Mouse (Mus musculus) lung, embryonic 14.5 days (tissue): ENCODE measurements around the gene Sh3bgrl3. TPM values are rescaled to one million over a fixed set of nuclear protein-coding genes. Genes with fewer than 3 reads are reported as not detected.
"Not testable (repeated sequence)": the region's sequence is repeated elsewhere in the genome, so short reads cannot be mapped to it uniquely, and the experiment has no call there.

Source experiments
- ATAC-seq: fragments of 200-750 bp; cut with Nextera tagmentation; 2 replicates; pipeline ENCODE4 v1.8.0; 2017; ENCODE audit warnings: mild to moderate bottlenecking, moderate TSS enrichment, moderate library complexity; ENCODE audit not compliant: insufficient read depth
- DNase-seq: peaks from one replicate; pipeline ENCODE4 v3.0.0-alpha.2; 2015
- H3K27ac ChIP-seq: fragments of 300-500 bp; sonication (generic); 2 replicates; pipeline ENCODE4 v1.5.1; 2014; ENCODE audit warnings: low read depth, mild to moderate bottlenecking, moderate library complexity
- H3K27me3 ChIP-seq: fragments of 300-500 bp; sonication (generic); 2 replicates; pipeline ENCODE4 v1.6.1; 2014; ENCODE audit warnings: low read length, control low read depth; ENCODE audit not compliant: insufficient read depth
- H3K36me3 ChIP-seq: fragments of 300-500 bp; sonication (generic); 2 replicates; pipeline ENCODE4 v1.6.1; 2014; ENCODE audit warnings: control low read depth; ENCODE audit not compliant: insufficient read depth
- H3K4me1 ChIP-seq: fragments of 300-500 bp; sonication (generic); 2 replicates; pipeline ENCODE4 v1.6.1; 2014; ENCODE audit warnings: antibody characterized with exemption, control low read depth; ENCODE audit not compliant: insufficient read depth
- H3K4me2 ChIP-seq: fragments of 300-500 bp; sonication (generic); 2 replicates; pipeline ENCODE4 v1.6.1; 2014; ENCODE audit warnings: mild to moderate bottlenecking
- H3K4me3 ChIP-seq: fragments of 300-500 bp; sonication (generic); 2 replicates; pipeline ENCODE4 v1.5.1; 2014; ENCODE audit warnings: low read depth, low read length
- H3K9ac ChIP-seq: fragments of 300-500 bp; sonication (generic); 2 replicates; pipeline ENCODE4 v1.6.1; 2014
- H3K9me3 ChIP-seq: fragments of 300-500 bp; sonication (generic); 2 replicates; pipeline ENCODE4 v1.6.1; 2016; ENCODE audit warnings: low read depth, low read length, control low read depth
- CTCF ChIP-seq: IDR thresholded peaks from 2 replicates; pipeline ENCODE4 v1.5.1; 2016; ENCODE audit warnings: antibody characterized with exemption, low read depth
- WGBS: fragments of 180-500 bp; shearing (Covaris S2); extraction: QIAGEN DNeasy Blood & Tissue Kit; methylation state at CpG from one replicate; pipeline ENCODE4 v1.1.7; 2014; 5-methylcytosine and 5-hydroxymethylcytosine counted together
- polyA plus RNA-seq: library from polyadenylated mRNA; unstranded; fragments of >200 nt; fragmentation: Nextera tagmentation; extraction: Ambion mirVana; gene quantifications from 2 replicates; pipeline ENCODE4 v1.2.1, GENCODE M21; 2014

Sh3bgrl3 gene
- polyA plus RNA-seq, result 384 and 400 TPM in 2 replicates

- under 1% methylated on average over 50 of the region's 50 CpGs for WGBS
- peaks cover 4% of the 10 kb centered on the region; the same call in 1 of the 2 replicates for H3K4me1 ChIP-seq
- peaks cover 22% of the 10 kb centered on the region; the same call in 1 of the 2 replicates for H3K36me3 ChIP-seq
- H3K27ac ChIP-seq, result peak within 1 kb of the TSS; percentile 93
- no peak for TF ChIP-seq CTCF
- peak within 1 kb of the TSS; percentile 68 for H3K4me3 ChIP-seq
- H3K9ac ChIP-seq, result peak within 1 kb of the TSS; percentile 72
- no peaks in the 10 kb centered on the region for H3K9me3 ChIP-seq
- no peaks in the 10 kb centered on the region for H3K27me3 ChIP-seq
- ATAC-seq, result peak; percentile 96
- DNase-seq, result peak; percentile 96
- peak within 1 kb of the TSS; percentile 84 for H3K4me2 ChIP-seq
Measured at GRCm38 (mm10) chr4:134128221-134128982, at the start of gene Sh3bgrl3. Sh3bgrl3 (minus strand) TSS chr4:134128789.

- 73% methylated on average over 3 of the region's 3 CpGs for WGBS
- no peak for ATAC-seq
- Histone ChIP-seq H3K27ac (no peak overlapping the region), H3K4me3 (no peak overlapping the region), H3K36me3 (peaks cover 9% of the 10 kb centered on the region; the same call in 1 of the 2 replicates), H3K27me3 (no peaks in the 10 kb centered on the region), H3K4me2 (no peak overlapping the region), H3K4me1 (no peaks in the 10 kb centered on the region), H3K9me3 (no peaks in the 10 kb centered on the region), H3K9ac (no peak overlapping the region)
- DNase-seq, result peak; percentile 51
- TF ChIP-seq CTCF, result no peak
Measured at GRCm38 (mm10) chr4:134172391-134172790, 43.8 kb upstream of the Sh3bgrl3 start.

GRCm38 (mm10) chr4:134166906-134167305, 38.3 kb upstream of the Sh3bgrl3 start:
- no peak overlapping the region for H3K4me3 ChIP-seq
- no peaks in the 10 kb centered on the region for H3K27me3 ChIP-seq
- whole genome bisulfite sequencing, result 94% methylated on average over 3 of the region's 3 CpGs
- no peaks in the 10 kb centered on the region for H3K9me3 ChIP-seq
- H3K27ac ChIP-seq, result no peak overlapping the region
- TF ChIP-seq CTCF, result peak; percentile 20; the same call in 1 of the 2 replicates
- DNase-seq (peak; percentile 7), ATAC-seq (no peak)
- no peaks in the 10 kb centered on the region for H3K4me1 ChIP-seq
- no peak overlapping the region for H3K9ac ChIP-seq
- H3K4me2 ChIP-seq, result no peak overlapping the region
- H3K36me3 ChIP-seq, result peaks cover 16% of the 10 kb centered on the region

GRCm38 (mm10) chr4:134165548-134166465, 37.2 kb upstream of the Sh3bgrl3 start:
- peaks cover 9% of the 10 kb centered on the region for H3K36me3 ChIP-seq
- H3K9me3 ChIP-seq, result no peaks in the 10 kb centered on the region
- no peak for ATAC-seq
- WGBS, result 86% methylated on average over 3 of the region's 3 CpGs
- no peaks in the 10 kb centered on the region for H3K4me1 ChIP-seq
- H3K4me2 ChIP-seq, result no peak overlapping the region
- no peak overlapping the region for H3K9ac ChIP-seq
- H3K27ac ChIP-seq, result no peak overlapping the region
- H3K4me3 ChIP-seq, result no peak overlapping the region
- H3K27me3 ChIP-seq, result no peaks in the 10 kb centered on the region
- no peak for DNase-seq
- TF ChIP-seq CTCF, result no peak

GRCm38 (mm10) chr4:134165024-134165423, 36.4 kb upstream of the Sh3bgrl3 start:
- Histone ChIP-seq H3K27me3 (no peaks in the 10 kb centered on the region), H3K9me3 (no peaks in the 10 kb centered on the region), H3K27ac (no peak overlapping the region), H3K36me3 (peaks cover 9% of the 10 kb centered on the region), H3K4me2 (no peak overlapping the region), H3K9ac (no peak overlapping the region), H3K4me1 (no peaks in the 10 kb centered on the region), H3K4me3 (no peak overlapping the region)
- ATAC-seq (no peak), DNase-seq (no peak)
- TF ChIP-seq CTCF, result no peak
- 60% methylated on average over 6 of the region's 6 CpGs for WGBS

- WGBS, result 85% methylated on average over 5 of the region's 6 CpGs
- H3K27ac ChIP-seq, result no peak overlapping the region
Measured at GRCm38 (mm10) chr4:134164591-134164990, 36.0 kb upstream of the Sh3bgrl3 start.

GRCm38 (mm10) chr4:134160071-134160470, 31.5 kb upstream of the Sh3bgrl3 start:
- H3K36me3 ChIP-seq, H3K9me3 ChIP-seq, H3K27me3 ChIP-seq, H3K4me1 ChIP-seq, H3K27ac ChIP-seq, ATAC-seq: not testable (repeated sequence)
- H3K4me3 ChIP-seq, result peak overlapping the region; percentile 49
- peak overlapping the region; percentile 52 for H3K4me2 ChIP-seq
- DNase-seq, result peak; percentile 77
- H3K9ac ChIP-seq, result peak overlapping the region; percentile 41
- WGBS, result 3% methylated on average over 28 of the region's 30 CpGs

More at GRCm38 (mm10) chr4:134164591-134164990, 36.0 kb upstream of the Sh3bgrl3 start:
- no peak for TF ChIP-seq CTCF
- H3K36me3 ChIP-seq, result peaks cover 9% of the 10 kb centered on the region
- H3K9me3 ChIP-seq, result no peaks in the 10 kb centered on the region
- H3K27me3 ChIP-seq, result no peaks in the 10 kb centered on the region
- ATAC-seq, result no peak
- H3K4me3 ChIP-seq, result no peak overlapping the region
- no peak overlapping the region for H3K9ac ChIP-seq
- H3K4me1 ChIP-seq, result no peaks in the 10 kb centered on the region
- no peak overlapping the region for H3K4me2 ChIP-seq
- no peak for DNase-seq
